Mouse (Mus musculus) liver, adult (tissue): Measurements from ENCODE around the gene St8sia1.

Experiments used
- GATA4 ChIP-seq: IDR thresholded peaks from 2 replicates; pipeline ENCODE4 v1.6.1; 2014; ENCODE audit warnings: mild to moderate bottlenecking, low read length; ENCODE audit not compliant: insufficient replicate concordance

Gene St8sia1

DNA sequence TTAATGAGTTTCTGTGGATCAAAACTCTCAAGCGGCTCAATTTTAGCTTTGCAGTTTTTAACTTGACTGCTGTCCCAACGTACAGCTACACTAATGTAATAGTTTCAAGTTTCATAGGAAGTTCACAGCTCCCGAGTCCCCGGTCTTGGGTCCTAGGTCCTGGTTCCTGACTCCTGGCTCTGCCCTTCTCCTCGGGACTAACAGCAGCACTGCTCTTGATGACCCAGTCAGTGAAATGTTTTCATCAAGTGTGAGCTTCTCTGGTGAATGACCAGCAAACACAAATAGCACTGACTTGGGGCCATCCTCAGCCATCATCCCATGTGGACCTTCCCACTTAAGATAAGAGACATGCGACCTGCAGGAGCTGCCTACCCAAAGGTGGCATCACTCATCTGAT is 24.0 kb upstream of the St8sia1 start:
- TF ChIP-seq GATA4 = no peak

DNA sequence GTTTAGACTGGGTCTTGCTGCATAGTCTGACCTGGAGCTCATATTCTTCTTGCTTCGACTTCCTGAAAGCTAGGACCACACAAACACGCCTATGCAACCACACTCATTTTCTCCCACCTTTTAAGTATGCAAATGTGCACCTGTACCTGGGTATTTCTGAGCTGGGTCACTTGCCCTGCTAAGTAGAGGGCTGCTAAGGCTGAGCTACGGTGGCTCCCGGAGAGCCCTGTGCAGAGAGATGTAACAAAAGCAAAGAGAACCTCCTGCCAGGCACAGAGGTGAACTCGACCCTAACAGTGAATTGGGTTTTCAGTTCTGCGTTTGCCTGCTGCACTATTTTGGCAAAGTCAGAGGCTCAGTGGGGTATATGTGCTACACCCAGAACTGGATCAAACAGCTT is 23.4 kb upstream of the St8sia1 start:
- no peak for TF ChIP-seq GATA4

DNA sequence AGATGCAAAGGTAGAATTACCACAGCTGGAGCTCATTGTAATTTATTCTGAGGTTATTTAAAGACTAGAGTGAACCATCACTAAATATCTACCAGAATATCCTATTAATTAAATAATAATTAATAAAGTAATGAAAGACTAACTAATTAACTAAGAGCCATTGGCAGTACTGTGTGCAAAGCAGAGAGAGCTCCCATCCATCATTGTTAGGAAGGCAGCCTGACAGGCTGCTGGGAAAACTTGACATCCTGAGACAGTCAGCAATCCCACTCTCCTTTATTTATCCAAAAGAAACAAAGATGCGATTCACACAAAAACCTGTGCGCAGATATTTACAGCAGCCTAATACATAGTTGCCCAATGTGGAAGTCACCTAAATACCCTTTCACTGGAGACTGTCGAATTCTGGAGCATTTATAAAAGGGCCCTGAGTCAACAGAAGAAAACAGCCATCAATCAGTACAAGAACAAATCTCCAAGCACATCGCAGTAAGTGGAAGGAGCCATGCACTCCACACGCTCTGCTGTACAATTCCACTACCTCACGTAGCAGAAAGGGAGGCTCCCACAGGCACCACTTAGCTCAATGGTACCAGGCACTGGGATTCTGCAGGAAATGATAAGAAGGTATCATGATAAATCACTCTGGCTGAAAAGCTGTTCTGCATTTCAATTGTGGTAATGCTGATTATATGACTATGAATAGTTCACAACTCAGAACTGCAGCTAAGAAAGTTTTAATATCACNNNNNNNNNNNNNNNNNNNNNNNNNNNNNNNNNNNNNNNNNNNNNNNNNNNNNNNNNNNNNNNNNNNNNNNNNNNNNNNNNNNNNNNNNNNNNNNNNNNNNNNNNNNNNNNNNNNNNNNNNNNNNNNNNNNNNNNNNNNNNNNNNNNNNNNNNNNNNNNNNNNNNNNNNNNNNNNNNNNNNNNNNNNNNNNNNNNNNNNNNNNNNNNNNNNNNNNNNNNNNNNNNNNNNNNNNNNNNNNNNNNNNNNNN is 15.7 kb upstream of the St8sia1 start:
- no peak for TF ChIP-seq GATA4

DNA sequence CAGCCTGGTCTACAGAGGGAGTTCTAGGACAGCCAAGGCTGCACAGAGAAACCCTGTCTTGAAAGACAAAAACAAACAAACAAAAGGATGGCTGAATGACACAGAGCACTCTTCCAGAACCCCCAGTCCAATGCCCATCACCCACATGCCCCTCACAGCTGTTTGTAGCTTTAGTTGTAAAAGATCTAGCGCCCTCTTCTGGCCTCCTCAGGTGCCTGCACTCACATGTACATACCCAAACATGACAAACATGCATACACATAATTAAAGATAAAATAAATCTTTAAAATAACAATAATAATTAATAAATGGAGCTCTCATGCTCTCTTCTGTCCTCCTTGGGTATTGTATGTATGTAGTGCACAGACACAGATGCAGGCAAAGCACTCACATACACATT is 13.0 kb upstream of the St8sia1 start:
- TF ChIP-seq GATA4 = no peak

DNA sequence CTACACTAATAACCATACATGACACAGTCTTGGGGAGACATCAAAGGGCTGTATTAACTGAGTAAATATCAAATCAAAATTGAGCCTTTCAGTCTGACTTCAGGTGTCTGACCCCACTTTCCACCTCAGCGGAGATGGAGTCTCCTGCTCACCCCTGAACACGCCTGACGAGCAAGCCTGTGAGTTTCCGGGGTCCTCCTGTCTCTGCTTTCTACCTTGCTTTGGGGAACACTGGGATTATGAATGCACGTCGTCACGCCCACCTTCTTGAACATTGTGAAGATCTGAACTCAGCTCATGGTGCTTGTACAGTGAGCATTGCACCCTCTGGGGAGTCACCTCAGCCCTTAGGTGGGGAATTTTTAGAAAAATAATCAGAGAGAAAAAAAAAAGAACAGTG is 9.0 kb upstream of the St8sia1 start:
- TF ChIP-seq GATA4 = no peak

DNA sequence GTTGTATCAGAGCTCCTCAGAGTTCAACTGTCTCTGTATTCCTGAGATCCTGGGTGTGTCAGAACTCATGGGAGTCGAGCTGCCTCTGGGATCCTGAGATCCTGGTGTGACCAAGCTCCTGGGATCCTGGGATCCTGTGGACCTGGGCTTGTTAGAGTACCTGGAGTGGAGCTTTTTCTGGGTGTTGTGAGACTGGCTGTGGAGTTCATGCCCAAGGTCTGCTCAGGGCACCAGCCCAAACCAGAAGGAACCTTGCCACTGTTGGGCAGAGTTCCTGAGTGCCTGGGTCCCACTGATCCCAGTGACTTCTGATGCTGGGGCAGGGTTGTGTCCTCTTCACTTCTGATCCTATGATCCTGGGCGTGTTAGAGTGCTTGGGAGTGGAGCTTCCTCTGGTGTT is 8.0 kb upstream of the St8sia1 start:
- no peak for TF ChIP-seq GATA4

DNA sequence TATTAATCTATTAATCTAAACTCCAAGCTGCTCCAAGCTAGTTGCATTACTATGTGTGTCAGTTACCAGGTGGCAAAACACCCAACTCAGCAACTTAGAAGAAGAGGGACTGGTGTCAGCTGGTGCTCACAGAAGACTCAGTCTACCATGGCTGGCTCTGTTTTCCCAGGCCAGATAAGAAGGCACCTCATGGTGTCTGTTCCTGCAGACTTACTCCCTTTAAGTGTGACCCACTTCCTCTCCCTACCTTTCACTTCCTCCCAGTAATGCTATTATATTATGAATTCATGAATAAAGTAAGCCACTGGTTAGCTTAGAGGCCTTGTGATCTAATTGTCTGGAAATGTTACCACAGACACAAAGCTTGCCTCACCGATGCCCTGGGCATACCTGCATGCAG is 3.2 kb upstream of the St8sia1 start:
- TF ChIP-seq GATA4 = no peak

DNA sequence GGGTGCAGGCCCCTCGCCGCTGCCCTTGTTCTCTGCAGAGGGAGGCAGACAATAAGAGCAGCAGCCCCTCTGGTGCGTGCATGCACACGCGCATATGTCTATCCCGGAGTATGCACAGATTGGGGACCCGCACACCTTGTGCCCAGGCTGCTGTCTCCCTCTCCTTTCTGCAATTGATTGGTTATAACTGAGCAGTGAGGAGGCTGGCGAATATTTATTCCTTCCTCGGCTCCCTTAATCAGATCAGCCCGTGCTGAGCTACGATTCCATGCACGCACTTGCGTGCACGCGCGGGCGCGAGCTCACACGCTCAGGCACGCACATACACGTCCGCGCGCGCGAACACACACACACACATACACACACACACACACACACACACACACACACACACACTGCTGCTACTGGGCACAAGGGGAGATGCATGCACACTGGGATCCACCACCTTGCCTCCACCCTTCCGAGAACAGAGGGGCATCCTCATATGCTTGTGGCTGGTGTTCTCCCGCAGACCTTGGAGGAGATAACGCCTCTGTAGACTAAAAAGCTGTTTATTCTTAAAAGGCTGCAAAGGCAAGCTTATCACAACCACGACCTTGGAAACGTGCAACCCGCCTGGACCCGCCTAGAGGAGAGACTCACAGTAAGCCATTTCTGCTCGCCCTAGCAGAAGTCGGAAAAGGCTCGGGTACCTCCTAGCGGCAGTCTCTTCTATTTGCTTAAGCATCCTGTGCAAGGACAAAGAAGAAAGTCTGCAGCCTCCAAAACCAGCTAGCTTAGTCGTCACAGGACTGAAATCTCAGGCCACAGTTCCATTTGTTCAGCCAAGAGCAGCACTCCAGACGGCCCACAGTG is 506 bp upstream of the St8sia1 start:
- no peak for TF ChIP-seq GATA4

DNA sequence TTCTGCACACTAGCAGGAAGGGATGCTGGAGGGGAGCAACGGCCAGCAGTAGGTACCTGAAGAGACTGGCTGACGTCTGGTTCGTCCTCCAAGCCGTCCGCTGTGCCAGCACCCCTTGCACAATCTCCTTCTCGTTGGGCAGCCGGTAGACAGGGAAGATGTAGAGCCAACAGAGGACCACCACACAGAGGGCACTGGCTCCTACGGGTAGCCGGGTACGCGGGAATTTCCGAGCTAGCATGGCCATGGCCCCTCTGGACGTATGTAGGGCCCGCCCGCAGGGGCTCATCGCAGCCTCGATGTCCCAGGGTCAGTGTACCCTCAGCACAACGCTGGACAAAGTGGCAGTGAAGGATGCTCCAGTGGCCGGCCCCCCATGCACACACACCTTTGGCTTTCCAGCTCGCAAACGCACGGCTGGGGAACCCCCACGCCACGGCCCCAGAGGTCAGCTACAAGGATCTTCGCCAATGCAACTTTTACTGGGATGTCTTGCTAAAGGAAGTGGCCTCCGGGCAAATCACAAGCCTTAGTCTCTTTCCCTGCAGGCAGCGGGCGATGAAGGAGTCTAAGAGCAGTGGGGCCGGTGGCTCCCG is 674 bp downstream of the St8sia1 start:
- TF ChIP-seq GATA4 = no peak

DNA sequence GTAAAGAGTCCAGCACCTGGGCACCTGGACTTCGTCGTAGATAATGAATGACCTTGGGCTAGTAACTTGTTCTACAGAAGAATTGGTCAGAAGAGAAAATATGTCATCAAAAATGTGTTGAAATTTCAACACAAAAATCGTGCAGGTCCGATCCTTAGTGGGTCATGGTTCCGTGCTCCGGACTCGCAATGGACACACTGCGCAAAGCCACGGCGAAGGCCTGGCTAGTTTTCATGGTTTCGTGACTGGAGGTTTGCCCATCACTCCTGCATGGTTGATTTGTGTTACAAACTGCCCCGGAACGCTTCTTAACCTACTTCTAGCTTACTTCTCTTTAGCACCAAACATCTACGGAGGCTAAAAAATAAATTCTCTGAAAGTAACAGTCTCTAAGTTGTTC is 1.4 kb downstream of the St8sia1 start:
- no peak for TF ChIP-seq GATA4

DNA sequence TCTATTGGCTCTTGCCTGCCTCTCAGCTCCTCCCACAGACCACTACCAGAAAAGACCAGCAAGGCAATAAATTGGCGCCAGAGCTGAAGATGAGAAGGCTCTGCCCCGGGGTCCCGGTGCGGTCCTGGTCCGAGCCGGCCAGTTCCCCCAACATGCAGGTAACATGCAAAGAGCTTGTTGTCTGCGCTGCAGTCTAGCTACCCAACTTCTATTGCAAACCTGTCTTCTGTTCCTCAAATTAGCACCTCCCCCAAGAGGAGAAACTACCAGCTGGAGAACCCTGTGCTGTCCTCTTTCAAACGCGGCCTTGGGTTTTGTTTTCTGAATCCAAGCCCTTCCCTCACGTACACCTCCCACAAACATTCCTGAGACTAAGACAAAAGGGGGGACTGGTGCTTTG is 1.8 kb downstream of the St8sia1 start:
- no peak for TF ChIP-seq GATA4

DNA sequence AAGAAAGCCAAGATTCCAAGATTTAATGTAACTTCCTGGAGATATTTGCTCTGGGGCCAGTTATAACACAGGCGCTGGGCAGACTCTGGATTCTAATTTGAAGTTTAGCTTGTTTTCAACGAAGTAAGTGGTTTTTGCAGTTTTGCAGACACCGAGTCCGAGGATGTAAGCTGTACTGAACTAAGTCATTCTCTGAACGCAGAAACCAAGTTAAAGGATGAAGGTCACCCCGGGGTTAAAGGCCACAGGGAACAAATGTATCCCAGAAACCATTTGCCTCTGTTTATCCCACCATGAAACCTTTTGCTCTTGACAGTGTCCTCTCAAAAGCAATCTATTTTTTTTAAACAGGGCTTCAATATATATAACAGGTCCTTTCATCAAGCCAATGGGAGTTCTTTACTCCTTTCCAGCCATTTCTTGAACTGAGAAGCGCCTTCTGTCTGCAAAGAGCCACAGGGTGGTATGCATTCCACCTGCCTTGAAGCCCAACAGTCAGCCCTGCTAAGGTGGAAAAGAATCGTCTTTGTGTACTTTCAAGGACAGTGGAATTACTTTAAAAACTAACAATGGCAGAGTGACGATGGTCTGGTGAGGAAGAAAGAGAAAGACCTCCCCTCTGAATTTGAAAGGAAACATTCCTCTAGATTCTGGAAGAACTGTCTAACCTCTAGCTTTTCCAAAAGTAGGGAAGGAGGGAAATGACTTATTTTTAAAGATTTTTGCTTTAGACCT is 2.4 kb downstream of the St8sia1 start:
- TF ChIP-seq GATA4 = no peak

DNA sequence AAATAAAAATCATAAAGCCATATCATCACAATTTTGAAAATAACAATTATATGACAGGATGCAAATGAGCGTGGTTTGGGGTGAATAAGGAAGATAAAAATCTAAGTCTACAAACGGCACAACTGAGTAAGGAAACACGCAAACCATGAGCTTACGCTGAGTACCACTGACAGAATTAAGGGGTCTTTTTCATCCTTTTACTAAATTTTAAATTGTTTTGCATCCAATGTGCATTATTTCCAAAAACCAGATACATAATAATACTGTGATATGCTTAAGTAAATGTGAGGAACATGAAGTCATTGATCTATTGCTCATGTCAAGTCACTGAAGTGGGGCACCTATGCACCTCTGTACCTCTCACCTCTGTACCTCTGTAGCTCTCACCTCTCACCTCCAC is 7.7 kb downstream of the St8sia1 start:
- TF ChIP-seq GATA4 = no peak

DNA sequence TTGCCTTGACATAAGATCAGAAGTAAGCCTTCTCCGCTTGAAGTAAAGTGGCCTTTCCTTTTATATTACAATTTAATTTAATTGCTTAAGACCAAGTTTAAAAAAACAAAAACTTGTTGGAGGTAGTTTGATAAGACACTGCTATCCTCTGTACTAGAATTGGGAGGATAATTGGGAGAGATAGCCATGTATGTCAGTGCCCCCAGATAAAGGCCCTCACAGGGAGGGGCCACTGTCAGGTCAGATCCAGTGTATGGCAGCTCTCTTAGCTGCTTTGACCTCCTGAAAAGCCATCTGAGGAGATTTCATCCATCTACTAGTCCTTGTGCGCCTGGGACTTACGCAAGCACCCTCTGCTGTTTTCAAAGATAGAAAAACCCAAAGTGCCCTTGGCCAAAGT is 9.0 kb downstream of the St8sia1 start:
- TF ChIP-seq GATA4 = no peak

DNA sequence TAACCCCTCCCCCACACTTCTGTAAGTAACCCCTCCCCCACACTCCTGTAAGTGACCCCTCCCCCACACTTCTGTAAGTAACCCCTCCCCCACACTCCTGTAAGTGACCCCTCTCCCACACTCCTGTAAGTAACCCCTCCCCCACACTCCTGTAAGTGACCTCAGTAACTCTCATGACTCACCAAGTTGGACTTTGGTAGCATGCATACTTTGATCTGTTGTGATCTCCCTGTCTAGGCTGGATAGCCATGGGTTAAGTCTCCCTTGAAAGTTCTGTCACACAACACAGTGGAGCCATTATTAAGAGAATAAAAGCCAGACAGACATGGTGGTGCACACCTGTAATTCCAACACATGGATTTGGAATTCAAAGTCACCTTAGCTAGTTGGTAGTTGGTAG is 11.1 kb downstream of the St8sia1 start:
- no peak for TF ChIP-seq GATA4
